Mouse (Mus musculus) testis, adult 2 months (tissue): ENCODE measurements at regions not wholly inside any gene's neighbourhood (a gene's known extent, or its start where the extent isn't known, plus 50 kb on each side); places are given as distances from the start of the nearest gene placed in this dataset.

Experiments used
- CTCF ChIP-seq: fragments of 200-500 bp; IDR thresholded peaks from 2 replicates; pipeline ENCODE4 v1.5.1; 2012; ENCODE audit warnings: low read depth, mild to moderate bottlenecking, inconsistent platforms, low read length, moderate library complexity; ENCODE audit not compliant: control insufficient read depth, insufficient read depth, insufficient replicate concordance
- POLR2A ChIP-seq: fragments of 200-500 bp; IDR thresholded peaks from 2 replicates; pipeline ENCODE4 v1.6.1; 2012; ENCODE audit warnings: low read depth, mild to moderate bottlenecking, inconsistent platforms, low read length, moderate library complexity; ENCODE audit not compliant: control insufficient read depth

GRCm38 (mm10) chr14:67536787-67537659 is 1528.0 kb upstream of the Gulo start:
- TF ChIP-seq POLR2A (no peak), CTCF (no peak)
